Comparison of ENCODE assay signal across 9 mouse cellular contexts in the genomic region with DNA sequence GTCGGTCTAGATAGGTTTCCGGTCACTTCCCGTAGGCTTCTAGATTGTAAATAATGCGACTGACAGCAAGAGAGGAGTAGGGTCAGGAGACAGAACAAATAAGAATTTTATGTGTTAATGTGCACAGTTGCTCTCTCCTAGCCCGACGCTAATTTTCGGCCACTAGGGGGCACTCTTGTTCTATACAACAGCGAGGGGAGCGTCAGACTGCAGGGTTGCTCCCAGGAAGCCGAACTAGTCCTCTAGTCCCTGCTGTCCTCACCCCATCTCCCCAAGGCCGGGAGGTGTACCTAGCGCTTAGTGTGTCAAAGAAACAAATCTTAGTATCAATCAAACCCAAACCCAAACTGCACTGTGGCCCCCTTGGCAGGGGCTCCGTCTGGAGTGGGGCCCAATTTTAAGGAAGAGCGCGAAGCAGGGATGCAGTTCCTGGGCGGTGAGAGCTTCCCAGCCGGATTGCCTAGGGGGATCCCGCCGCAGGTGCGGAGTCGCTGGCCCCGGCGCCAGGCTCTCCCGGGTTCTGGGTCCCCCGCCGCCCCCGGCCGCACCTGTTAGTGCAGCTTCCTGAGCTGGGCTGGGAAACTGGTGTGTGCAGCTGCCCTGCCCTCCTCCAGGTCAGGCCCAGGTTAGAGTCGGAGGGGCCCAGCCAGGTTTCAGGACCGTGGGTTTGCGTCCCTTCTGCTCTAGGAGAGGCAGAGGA. TPM values are rescaled to one million over a fixed set of nuclear protein-coding genes. Genes with fewer than 3 reads are reported as not detected.
DNase-seq lines count a peak whose midpoint lies in the region; ATAC-seq lines count a peak whose summit lies in the region.
"Had no signal": no experiment of that assay in that cellular context is flagged by ENCODE, and none has a peak within 500 bp of the region (broad histone marks: within the 10 kb centered on the region; RNA-seq: fewer than 3 reads in every experiment).

No protein-coding gene starts in this region.

- peaks cover 25% of the 10 kb centered on the region for H3K27me3 ChIP-seq in heart, embryonic 13.5 days (replicated peaks)
- peaks cover 11% of the 10 kb centered on the region for H3K27me3 ChIP-seq in liver, embryonic 11.5 days (replicated peaks; ENCODE audit: control insufficient read depth, insufficient read depth, low read length)
- H3K27me3 ChIP-seq in splenic B cell, adult 2 months (ENCODE audit: control insufficient read depth, insufficient read depth, low read length, poor library complexity, severe bottlenecking): peaks cover 2% of the 10 kb centered on the region; the same call in 1 of the 2 replicates

- peak overlapping the region; percentile 78 for H3K9ac ChIP-seq in heart, embryonic 13.5 days
- no peak overlapping the region for H3K9ac ChIP-seq in liver, embryonic 11.5 days (ENCODE audit: low read depth, low read length)

- H3K4me2 ChIP-seq in heart, embryonic 13.5 days: peak overlapping the region; percentile 93
- H3K4me2 ChIP-seq in liver, embryonic 11.5 days: peak overlapping the region; percentile 70

- H3K27ac ChIP-seq in brown adipose tissue, adult 24 weeks (replicated peaks; ENCODE audit: low read depth, low read length): no peak overlapping the region
- H3K27ac ChIP-seq in heart, embryonic 13.5 days (replicated peaks): no peak overlapping the region
- no peak overlapping the region for H3K27ac ChIP-seq in liver, embryonic 11.5 days (ENCODE audit: low read depth, low read length)
- H3K27ac ChIP-seq: macrophage had no signal

- H3K36me3 ChIP-seq in heart, embryonic 13.5 days: no peaks in the 10 kb centered on the region
- no peaks in the 10 kb centered on the region for H3K36me3 ChIP-seq in liver, embryonic 11.5 days (ENCODE audit: control insufficient read depth, insufficient read depth, low read length)
- no peaks in the 10 kb centered on the region for H3K36me3 ChIP-seq in splenic B cell, adult 2 months (ENCODE audit: control insufficient read depth, insufficient read depth, low read length, poor library complexity, severe bottlenecking)

- WGBS in heart, embryonic 13.5 days: 2% methylated on average over 31 of the region's 31 CpGs
- WGBS in liver, embryonic 11.5 days: 2% methylated on average over 31 of the region's 31 CpGs

- peak; percentile 74 for ATAC-seq in CD4-positive, CD25-positive, alpha-beta regulatory T cell, adult 4 months
- 0 out of 2 replicates have a peak, but pooled peaks have one; percentile 34 for ATAC-seq in erythroid progenitor cell, adult 5-6 weeks (replicated peaks; ENCODE audit: low FRiP score, poor library complexity, severe bottlenecking)
- ATAC-seq in heart, embryonic 13.5 days (ENCODE audit: extremely low read depth, insufficient number of reproducible peaks, low FRiP score, low TSS enrichment): no peak
- ATAC-seq in liver, embryonic 11.5 days (replicated peaks; ENCODE audit: low FRiP score): peak; percentile 61; the same call in 1 of the 2 replicates

- peak; percentile 93 for DNase-seq in kidney, postnatal 10 days
- peak; percentile 90 for DNase-seq in liver, embryonic 11.5 days (ENCODE audit: low spot score)
- DNase-seq in naive thymus-derived CD4-positive, alpha-beta T cell, adult 2 months (ENCODE audit: low read depth): peak; percentile 84
- DNase-seq in splenic B cell, adult 2 months (ENCODE audit: low read depth, low spot score): peak; percentile 85

- no peaks in the 10 kb centered on the region for H3K4me1 ChIP-seq in brown adipose tissue, adult 24 weeks (ENCODE audit: control insufficient read depth, insufficient read depth, insufficient read length, low read length)
- peaks cover 3% of the 10 kb centered on the region for H3K4me1 ChIP-seq in heart, embryonic 13.5 days
- H3K4me1 ChIP-seq in liver, embryonic 11.5 days (replicated peaks; ENCODE audit: control insufficient read depth, insufficient read depth, low read length): no peaks in the 10 kb centered on the region

- peak overlapping the region; percentile 25; the same call in 1 of the 2 replicates for H3K4me3 ChIP-seq in brown adipose tissue, adult 24 weeks (ENCODE audit: insufficient read depth, low read depth, low read length)
- H3K4me3 ChIP-seq in heart, embryonic 13.5 days: peak overlapping the region; percentile 51
- H3K4me3 ChIP-seq in liver, embryonic 11.5 days (ENCODE audit: low read depth, low read length): peak overlapping the region; percentile 34

- H3K9me3 ChIP-seq in heart, embryonic 13.5 days: no peaks in the 10 kb centered on the region
- H3K9me3 ChIP-seq in liver, embryonic 11.5 days (ENCODE audit: control insufficient read depth, low read length): no peaks in the 10 kb centered on the region

RNA-seq across cellular contexts. Expression of a gene that starts 15.3 kb away (rescaled TPM):
- polyA plus RNA-seq in CD4-positive, CD25-positive, alpha-beta regulatory T cell, adult 4 months (2017; shearing (Covaris generic)): 10 to 100 TPM; 10.9 to 18.1 TPM
- polyA plus RNA-seq in brown adipose tissue, adult 24 weeks (2012; ENCODE audit: insufficient read depth, insufficient read length, missing spikeins): 3.1 and 4.8 TPM in 2 replicates
- 2.5 and 3.8 TPM in 2 replicates for total RNA-seq in erythroid progenitor cell, adult 5-6 weeks (2015; ENCODE audit: low replicate concordance)
- 2.7 and 4.0 TPM in 2 replicates for total RNA-seq in erythroid progenitor cell, adult 5-6 weeks (2017; ENCODE audit: low replicate concordance)
- polyA plus RNA-seq in heart, embryonic 13.5 days (2015; fragmentation: Nextera tagmentation; extraction: Ambion mirVana): 6.0 and 7.0 TPM in 2 replicates
- polyA plus RNA-seq in liver, embryonic 11.5 days (2014; fragmentation: Nextera tagmentation; extraction: Ambion mirVana): 19.5 and 20.8 TPM in 2 replicates

RNA-seq across cellular contexts. Expression of a gene that starts 42.5 kb away (rescaled TPM):
- under 1 TPM; 0.39 to 0.77 TPM for polyA plus RNA-seq in CD4-positive, CD25-positive, alpha-beta regulatory T cell, adult 4 months (2017; shearing (Covaris generic))
- polyA plus RNA-seq in brown adipose tissue, adult 24 weeks (2012; ENCODE audit: insufficient read depth, insufficient read length, missing spikeins): 1.1 and 2.1 TPM in 2 replicates
- total RNA-seq in erythroid progenitor cell, adult 5-6 weeks (2015; ENCODE audit: low replicate concordance): 0.36 and 0.84 TPM in 2 replicates
- total RNA-seq in erythroid progenitor cell, adult 5-6 weeks (2017; ENCODE audit: low replicate concordance): not detected in 2 replicates
- polyA plus RNA-seq in heart, embryonic 13.5 days (2015; fragmentation: Nextera tagmentation; extraction: Ambion mirVana): 4.2 and 4.8 TPM in 2 replicates
- 1.1 and 1.2 TPM in 2 replicates for polyA plus RNA-seq in liver, embryonic 11.5 days (2014; fragmentation: Nextera tagmentation; extraction: Ambion mirVana)
